ENCODE assay signal across 16 mouse cellular contexts in genomic region chr2:106744601-106745000, GRCm38 (mm10). TPM values are rescaled to one million over a fixed set of nuclear protein-coding genes. Genes with fewer than 3 reads are reported as not detected.
DNase-seq lines count a peak whose midpoint lies in the region; ATAC-seq and TF ChIP-seq lines count a peak whose summit lies in the region.
"Had no signal": no experiment of that assay in that cellular context is flagged by ENCODE, and none has a peak within 500 bp of the region (broad histone marks: within the 10 kb centered on the region; RNA-seq: fewer than 3 reads in every experiment).

No protein-coding gene starts in this region.

- no peaks in the 10 kb centered on the region for H3K36me3 ChIP-seq in lung, embryonic 14.5 days (ENCODE audit: insufficient read depth)
- peaks cover 25% of the 10 kb centered on the region for H3K36me3 ChIP-seq in limb, embryonic 10.5 days
- H3K36me3 ChIP-seq: hindbrain, embryonic 15.5 days; liver, embryonic 12.5 days had no signal

- peak; percentile 27 for DNase-seq in lung, embryonic 14.5 days
- no peak for DNase-seq in lung, postnatal 25 days (ENCODE audit: low spot score)
- peak; percentile 40 for DNase-seq in embryo, embryonic 9.5 days (ENCODE audit: extremely low spot score)
- peak; percentile 54 for DNase-seq in limb, embryonic 10.5 days (ENCODE audit: low spot score)
- DNase-seq in retina, postnatal 1 day, result peak; percentile 74
- DNase-seq in kidney, postnatal 25 days, result no peak
- DNase-seq in adrenal gland, adult (ENCODE audit: inconsistent age in 2 of 2, low spot score in 1 of 2), result no peak
- DNase-seq: cerebellum, adult 11-12 months; gastrocnemius, postnatal 36 days; thymus, postnatal 14 days had no signal

- no peak overlapping the region for H3K9ac ChIP-seq in lung, embryonic 14.5 days
- H3K9ac ChIP-seq: heart, embryonic 13.5 days; hindbrain, embryonic 15.5 days; liver, embryonic 12.5 days had no signal

- H3K27ac ChIP-seq in lung, embryonic 14.5 days (ENCODE audit: low read depth), result no peak overlapping the region
- no peak overlapping the region for H3K27ac ChIP-seq in limb, embryonic 10.5 days
- H3K27ac ChIP-seq: heart, embryonic 13.5 days; hindbrain, embryonic 15.5 days; kidney, postnatal 0 days; liver, embryonic 12.5 days had no signal

- no peaks in the 10 kb centered on the region for H3K9me3 ChIP-seq in lung, embryonic 14.5 days (ENCODE audit: low read depth, low read length)
- H3K9me3 ChIP-seq in limb, embryonic 10.5 days (replicated peaks), result no peaks in the 10 kb centered on the region
- H3K9me3 ChIP-seq: heart, embryonic 13.5 days; hindbrain, embryonic 15.5 days; liver, embryonic 12.5 days had no signal

- WGBS in lung, embryonic 14.5 days, result 50% methylated on average over 14 of the region's 14 CpGs
- WGBS in limb, embryonic 10.5 days, result 10% methylated on average over 14 of the region's 14 CpGs

- no peak for TF ChIP-seq CTCF in lung, embryonic 14.5 days (IDR thresholded peaks at IDR 0.05; ENCODE audit: low read depth)

- H3K4me3 ChIP-seq in lung, embryonic 14.5 days (ENCODE audit: low read depth, low read length), result no peak overlapping the region
- no peak overlapping the region for H3K4me3 ChIP-seq in limb, embryonic 10.5 days
- H3K4me3 ChIP-seq: heart, embryonic 13.5 days; hindbrain, embryonic 15.5 days; liver, embryonic 12.5 days had no signal

- H3K27me3 ChIP-seq in lung, embryonic 14.5 days (ENCODE audit: insufficient read depth, low read length), result no peaks in the 10 kb centered on the region
- peaks cover 22% of the 10 kb centered on the region; the same call in 1 of the 2 replicates for H3K27me3 ChIP-seq in limb, embryonic 10.5 days (ENCODE audit: low read depth, poor library complexity, severe bottlenecking)
- H3K27me3 ChIP-seq: heart, embryonic 13.5 days; hindbrain, embryonic 15.5 days; liver, embryonic 12.5 days had no signal

- H3K4me2 ChIP-seq in lung, embryonic 14.5 days, result no peak overlapping the region
- H3K4me2 ChIP-seq: heart, embryonic 13.5 days; hindbrain, embryonic 15.5 days; liver, embryonic 12.5 days had no signal

- H3K4me1 ChIP-seq in lung, embryonic 14.5 days (ENCODE audit: insufficient read depth), result no peaks in the 10 kb centered on the region
- H3K4me1 ChIP-seq in limb, embryonic 10.5 days, result peaks cover 29% of the 10 kb centered on the region

- ATAC-seq in lung, embryonic 14.5 days (ENCODE audit: insufficient read depth), result peak; percentile 40; the same call in 1 of the 2 replicates
- ATAC-seq: activated CD4-positive, CD25-positive, alpha-beta regulatory T cell, adult 4 months; liver, embryonic 12.5 days; lung, postnatal 0 days had no signal

RNA-seq across cellular contexts. Expression of gene Mpped2, which starts 51.5 kb away (rescaled TPM):
- polyA plus RNA-seq in lung, embryonic 14.5 days (2014; fragmentation: Nextera tagmentation; extraction: Ambion mirVana), result 31.1 and 33.3 TPM in 2 replicates
- 64.3 and 106 TPM in 2 replicates for polyA plus RNA-seq in limb, embryonic 10.5 days (2016; fragmentation: Nextera tagmentation; extraction: Ambion mirVana)
- polyA plus RNA-seq: activated CD4-positive, CD25-positive, alpha-beta regulatory T cell, adult 4 months had no signal

Comparison
In these comparisons a context has a peak if more than half of its experiments do, and no peak if none do; other contexts are left out.
1. DNase-seq: peak in lung, embryonic 14.5 days (single experiment), embryo, embryonic 9.5 days (single experiment), limb, embryonic 10.5 days (single experiment) and retina, postnatal 1 day (single experiment); none in lung, postnatal 25 days (single experiment), kidney, postnatal 25 days (0 of 2) and adrenal gland, adult (0 of 2).